Mouse (Mus musculus): Measurements from ENCODE around the gene Cryba2. TPM values are rescaled to one million over a fixed set of nuclear protein-coding genes. Genes with fewer than 3 reads are reported as not detected.
A peak's percentile ranks its signal among the peaks of the same experiment; 100 is the strongest.

Gene Cryba2
- polyA plus RNA-seq, 2 experiments, result not detected

GRCm38 (mm10) chr1:74883441-74883840 is 9.5 kb downstream of the Cryba2 start:
- WGBS (ENCODE audit: insufficient replicate concordance), result 5% methylated on average over 5 of the region's 5 CpGs
- Histone ChIP-seq H3K9ac (replicated peaks) (no peak overlapping the region), H3K27me3 (ENCODE audit: control insufficient read depth, insufficient read depth, low read length) (peaks cover 65% of the 10 kb centered on the region)

GRCm38 (mm10) chr1:74882828-74883227 is 10.1 kb downstream of the Cryba2 start:
- no peak for DNase-seq (ENCODE audit: low read depth in 3 of 3, low spot score in 3 of 3)
- Histone ChIP-seq H3K27ac (no peak overlapping the region), H3K4me3 (ENCODE audit: insufficient read depth in 1 of 2, low read depth in 2 of 2, low read length in 2 of 2) (no peak overlapping the region), H3K9me3 (ENCODE audit: control insufficient read depth, low read length) (no peaks in the 10 kb centered on the region), H3K4me2 (ENCODE audit: low read depth) (no peak overlapping the region), H3K4me1 (replicated peaks; ENCODE audit: control insufficient read depth in 2 of 2, insufficient read depth in 2 of 2, low read length in 1 of 2) (no peaks in the 10 kb centered on the region), H3K27me3 (ENCODE audit: control insufficient read depth, insufficient read depth, low read length) (peaks cover 65% of the 10 kb centered on the region), H3K36me3 (replicated peaks; ENCODE audit: control insufficient read depth, insufficient read depth, low read depth) (no peaks in the 10 kb centered on the region), H3K9ac (replicated peaks) (no peak overlapping the region)
- no peak for ATAC-seq (ENCODE audit: insufficient read depth)
- TF ChIP-seq CTCF (IDR thresholded peaks at IDR 0.05; ENCODE audit: low read depth) (no peak), EP300 (IDR thresholded peaks at IDR 0.05; ENCODE audit: low read depth) (no peak)
- WGBS (ENCODE audit: insufficient replicate concordance), result 7% methylated on average over 8 of the region's 8 CpGs

More at GRCm38 (mm10) chr1:74883441-74883840, 9.5 kb downstream of the Cryba2 start:
- Histone ChIP-seq H3K36me3 (replicated peaks; ENCODE audit: control insufficient read depth, insufficient read depth, low read depth) (no peaks in the 10 kb centered on the region), H3K4me2 (ENCODE audit: low read depth) (no peak overlapping the region), H3K9me3 (ENCODE audit: control insufficient read depth, low read length) (no peaks in the 10 kb centered on the region), H3K4me3 (ENCODE audit: insufficient read depth in 1 of 2, low read depth in 2 of 2, low read length in 2 of 2) (no peak overlapping the region), H3K27ac (no peak overlapping the region), H3K4me1 (replicated peaks; ENCODE audit: control insufficient read depth in 2 of 2, insufficient read depth in 2 of 2, low read length in 1 of 2) (no peaks in the 10 kb centered on the region)
- TF ChIP-seq EP300 (IDR thresholded peaks at IDR 0.05; ENCODE audit: low read depth) (no peak), CTCF (IDR thresholded peaks at IDR 0.05; ENCODE audit: low read depth) (no peak)
- no peak for ATAC-seq (ENCODE audit: insufficient read depth)
- no peak for DNase-seq (ENCODE audit: low read depth in 3 of 3, low spot score in 3 of 3)

- Histone ChIP-seq H3K36me3 (replicated peaks; ENCODE audit: control insufficient read depth, insufficient read depth, low read depth) (no peaks in the 10 kb centered on the region), H3K4me1 (replicated peaks; ENCODE audit: control insufficient read depth in 2 of 2, insufficient read depth in 2 of 2, low read length in 1 of 2) (no peaks in the 10 kb centered on the region), H3K27ac (no peak overlapping the region), H3K9me3 (ENCODE audit: control insufficient read depth, low read length) (no peaks in the 10 kb centered on the region), H3K27me3 (ENCODE audit: control insufficient read depth, insufficient read depth, low read length) (peaks cover 65% of the 10 kb centered on the region), H3K4me3 (ENCODE audit: insufficient read depth in 1 of 2, low read depth in 2 of 2, low read length in 2 of 2) (no peak overlapping the region), H3K4me2 (ENCODE audit: low read depth) (peak overlapping the region; percentile 33), H3K9ac (replicated peaks) (no peak overlapping the region)
- ATAC-seq (ENCODE audit: insufficient read depth), result no peak
- no peak for DNase-seq (ENCODE audit: low read depth in 3 of 3, low spot score in 3 of 3)
- 1% methylated on average over 74 of the region's 74 CpGs for WGBS (ENCODE audit: insufficient replicate concordance)
- no peak for TF ChIP-seq EP300 (IDR thresholded peaks at IDR 0.05; ENCODE audit: low read depth)
- no peak for TF ChIP-seq CTCF (IDR thresholded peaks at IDR 0.05; ENCODE audit: low read depth)
Observed at GRCm38 (mm10) chr1:74882055-74882734, 10.7 kb downstream of the Cryba2 start.

- ATAC-seq (ENCODE audit: insufficient read depth), result no peak
- H3K27me3 ChIP-seq (ENCODE audit: control insufficient read depth, insufficient read depth, low read length), result peaks cover 54% of the 10 kb centered on the region
- no peaks in the 10 kb centered on the region for H3K4me1 ChIP-seq (replicated peaks; ENCODE audit: control insufficient read depth in 2 of 2, insufficient read depth in 2 of 2, low read length in 1 of 2)
- DNase-seq (ENCODE audit: low read depth in 3 of 3, low spot score in 3 of 3), result peak in 1 of 3 experiments; percentile 23
- 5% methylated on average over 18 of the region's 18 CpGs for WGBS (ENCODE audit: insufficient replicate concordance)
- no peaks in the 10 kb centered on the region for H3K9me3 ChIP-seq (ENCODE audit: control insufficient read depth, low read length)
- no peak overlapping the region for H3K4me3 ChIP-seq (ENCODE audit: insufficient read depth in 1 of 2, low read depth in 2 of 2, low read length in 2 of 2)
- no peak overlapping the region for H3K9ac ChIP-seq (replicated peaks)
- TF ChIP-seq CTCF (IDR thresholded peaks at IDR 0.05; ENCODE audit: low read depth) (peak; percentile 87), EP300 (IDR thresholded peaks at IDR 0.05; ENCODE audit: low read depth) (no peak)
- no peak overlapping the region for H3K4me2 ChIP-seq (ENCODE audit: low read depth)
- H3K27ac ChIP-seq, result no peak overlapping the region
- no peaks in the 10 kb centered on the region for H3K36me3 ChIP-seq (replicated peaks; ENCODE audit: control insufficient read depth, insufficient read depth, low read depth)
Observed at GRCm38 (mm10) chr1:74880785-74881360, 12.1 kb downstream of the Cryba2 start.

GRCm38 (mm10) chr1:74877199-74877598 is 15.7 kb downstream of the Cryba2 start:
- no peak overlapping the region for H3K4me3 ChIP-seq (ENCODE audit: insufficient read depth in 1 of 2, low read depth in 2 of 2, low read length in 2 of 2)
- peaks cover 17% of the 10 kb centered on the region for H3K27me3 ChIP-seq (ENCODE audit: control insufficient read depth, insufficient read depth, low read length)
- WGBS (ENCODE audit: insufficient replicate concordance), result 20% methylated on average over 3 of the region's 3 CpGs
- no peaks in the 10 kb centered on the region for H3K4me1 ChIP-seq (replicated peaks; ENCODE audit: control insufficient read depth in 2 of 2, insufficient read depth in 2 of 2, low read length in 1 of 2)
- no peak overlapping the region for H3K4me2 ChIP-seq (ENCODE audit: low read depth)
- no peak overlapping the region for H3K27ac ChIP-seq
- ATAC-seq (ENCODE audit: insufficient read depth) (no peak), DNase-seq (ENCODE audit: low read depth in 3 of 3, low spot score in 3 of 3) (no peak)
- no peak overlapping the region for H3K9ac ChIP-seq (replicated peaks)
- H3K36me3 ChIP-seq (replicated peaks; ENCODE audit: control insufficient read depth, insufficient read depth, low read depth), result no peaks in the 10 kb centered on the region
- TF ChIP-seq CTCF (IDR thresholded peaks at IDR 0.05; ENCODE audit: low read depth) (no peak), EP300 (IDR thresholded peaks at IDR 0.05; ENCODE audit: low read depth) (no peak)
- H3K9me3 ChIP-seq (ENCODE audit: control insufficient read depth, low read length), result no peaks in the 10 kb centered on the region
